Mouse (Mus musculus) limb, embryonic 13.5 days (tissue): Measurements from ENCODE around the gene Pole3. TPM values are rescaled to one million over a fixed set of nuclear protein-coding genes. Genes with fewer than 3 reads are reported as not detected.
A peak's percentile ranks its signal among the peaks of the same experiment; 100 is the strongest.

Source experiments
- ATAC-seq: fragments of 200-750 bp; cut with Nextera tagmentation; 2 replicates; pipeline ENCODE4 v1.8.0; 2017; ENCODE audit warnings: low read depth, moderate number of reproducible peaks, moderate TSS enrichment; ENCODE audit not compliant: low FRiP score
- H3K27ac ChIP-seq: fragments of 300-500 bp; sonication (generic); 2 replicates; pipeline ENCODE4 v1.5.1; 2015; ENCODE audit warnings: inconsistent platforms, mild to moderate bottlenecking, moderate library complexity
- H3K27me3 ChIP-seq: fragments of 300-500 bp; sonication (generic); 2 replicates; pipeline ENCODE4 v1.6.1; 2015; ENCODE audit warnings: mild to moderate bottlenecking, inconsistent platforms
- H3K36me3 ChIP-seq: fragments of 300-500 bp; sonication (generic); 2 replicates; pipeline ENCODE4 v1.6.1; 2015; ENCODE audit warnings: inconsistent platforms, mild to moderate bottlenecking, moderate library complexity
- H3K4me1 ChIP-seq: fragments of 300-500 bp; sonication (generic); 2 replicates; pipeline ENCODE4 v1.6.1; 2015; ENCODE audit warnings: inconsistent platforms
- H3K4me2 ChIP-seq: fragments of 300-500 bp; sonication (generic); replicated peaks from 2 replicates; pipeline ENCODE4 v1.6.1; 2015; ENCODE audit warnings: inconsistent platforms, mild to moderate bottlenecking, moderate library complexity
- H3K4me3 ChIP-seq: fragments of 300-500 bp; sonication (generic); 2 replicates; pipeline ENCODE4 v1.5.1; 2015; ENCODE audit warnings: moderate library complexity, mild to moderate bottlenecking, inconsistent platforms
- H3K9ac ChIP-seq: fragments of 300-500 bp; sonication (generic); 2 replicates; pipeline ENCODE4 v1.6.1; 2015; ENCODE audit warnings: mild to moderate bottlenecking, inconsistent platforms
- H3K9me3 ChIP-seq: fragments of 300-500 bp; sonication (generic); 2 replicates; pipeline ENCODE4 v1.6.1; 2016; ENCODE audit warnings: inconsistent platforms
- WGBS: fragments of 180-500 bp; shearing (Covaris S2); methylation state at CpG from one replicate; pipeline ENCODE4 v1.1.7; 2015; 5-methylcytosine and 5-hydroxymethylcytosine counted together
- polyA plus RNA-seq: library from polyadenylated mRNA; unstranded; fragments of >200 nt; fragmentation: Nextera tagmentation; extraction: Ambion mirVana; gene quantifications from 2 replicates; pipeline ENCODE4 v1.2.1, GENCODE M21; 2015

The Pole3 gene
- polyA plus RNA-seq, result 86.3 and 93.9 TPM in 2 replicates

DNA sequence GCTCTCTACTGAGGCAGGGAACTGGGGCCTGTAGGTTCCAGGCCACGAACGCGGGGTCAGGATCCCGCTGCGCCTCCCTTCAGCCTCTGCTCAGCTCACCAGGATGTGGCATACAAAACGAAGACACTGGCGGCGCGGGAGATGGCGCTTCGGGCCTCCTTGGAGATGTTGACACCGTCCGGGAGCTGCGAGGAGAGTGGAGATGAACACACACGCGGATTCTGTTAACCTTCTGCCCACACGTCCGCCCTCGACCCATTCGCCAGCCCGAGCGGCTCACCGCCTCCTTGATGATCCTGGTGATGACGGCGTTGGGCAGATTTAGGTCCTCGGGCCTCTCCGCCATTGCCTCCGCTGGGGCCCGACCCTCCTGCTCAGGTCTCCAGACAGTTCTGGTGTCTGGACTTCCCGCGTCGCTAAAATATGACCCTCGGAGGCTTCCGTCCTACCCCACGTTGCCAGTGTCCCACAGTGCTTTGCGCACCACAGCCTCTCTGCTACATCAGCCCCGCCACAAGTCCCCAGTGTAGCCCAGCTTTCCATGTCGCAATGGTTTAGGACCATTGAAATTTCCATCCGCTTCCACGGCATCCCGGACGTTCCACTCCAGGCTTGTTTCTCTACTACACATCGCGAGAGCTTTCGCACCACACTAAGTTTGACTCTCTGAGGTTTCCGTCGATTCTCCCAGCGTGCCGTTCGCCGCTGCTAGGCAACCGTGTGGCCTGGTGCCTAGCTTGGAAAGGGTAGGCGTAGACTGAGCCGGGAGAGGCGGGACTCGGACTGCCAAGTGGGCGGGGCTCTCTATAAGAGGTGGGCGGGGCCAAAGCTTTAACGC lies at the start of gene Pole3, which contains the start of gene 4933430I17Rik:
Gene Pole3, minus strand, starts transcription at position 418 of the 838 bp plus-strand sequence.
Gene 4933430I17Rik, plus strand, starts transcription at position 719 of the 838 bp plus-strand sequence.
- no peaks in the 10 kb centered on the region for H3K9me3 ChIP-seq
- peaks cover 12% of the 10 kb centered on the region for H3K4me1 ChIP-seq
- H3K27me3 ChIP-seq, result no peaks in the 10 kb centered on the region
- peak within 1 kb of the TSS; percentile 92 for H3K4me2 ChIP-seq
- under 1% methylated on average over 59 of the region's 59 CpGs for WGBS
- ATAC-seq, result peak; percentile 98
- peak within 1 kb of the TSS; percentile 90 for H3K9ac ChIP-seq
- peaks cover 21% of the 10 kb centered on the region; the same call in 1 of the 2 replicates for H3K36me3 ChIP-seq
- peak within 1 kb of the TSS; percentile 87 for H3K4me3 ChIP-seq
- peak within 1 kb of the TSS; percentile 94 for H3K27ac ChIP-seq

DNA sequence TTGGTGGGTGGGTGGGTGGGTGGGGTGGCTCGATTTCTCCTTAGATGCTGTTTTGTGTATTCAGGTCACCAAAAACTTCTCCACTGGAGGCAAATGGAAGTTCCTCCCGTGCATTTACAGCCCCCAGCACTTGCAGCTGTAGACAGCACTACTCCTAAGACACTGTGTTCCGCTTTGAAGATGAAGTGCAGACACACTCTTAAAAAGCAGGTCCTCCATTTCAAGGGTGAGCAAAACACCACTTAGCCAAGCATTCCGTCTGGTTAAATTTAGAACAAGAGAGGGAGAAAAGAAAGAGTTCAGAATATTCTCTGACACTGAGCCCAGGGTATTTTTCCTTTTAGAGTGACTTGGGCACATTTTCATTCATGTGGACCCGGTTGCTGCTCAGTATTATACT lies 45.2 kb upstream of the Pole3 start:
- no peaks in the 10 kb centered on the region for H3K27me3 ChIP-seq
- H3K36me3 ChIP-seq, result no peaks in the 10 kb centered on the region
- ATAC-seq, result no peak
- no peak overlapping the region for H3K4me3 ChIP-seq
- 60% methylated on average over 5 of the region's 5 CpGs for WGBS
- no peaks in the 10 kb centered on the region for H3K9me3 ChIP-seq
- no peak overlapping the region for H3K27ac ChIP-seq
- no peaks in the 10 kb centered on the region for H3K4me1 ChIP-seq
- no peak overlapping the region for H3K9ac ChIP-seq
- no peak overlapping the region for H3K4me2 ChIP-seq

DNA sequence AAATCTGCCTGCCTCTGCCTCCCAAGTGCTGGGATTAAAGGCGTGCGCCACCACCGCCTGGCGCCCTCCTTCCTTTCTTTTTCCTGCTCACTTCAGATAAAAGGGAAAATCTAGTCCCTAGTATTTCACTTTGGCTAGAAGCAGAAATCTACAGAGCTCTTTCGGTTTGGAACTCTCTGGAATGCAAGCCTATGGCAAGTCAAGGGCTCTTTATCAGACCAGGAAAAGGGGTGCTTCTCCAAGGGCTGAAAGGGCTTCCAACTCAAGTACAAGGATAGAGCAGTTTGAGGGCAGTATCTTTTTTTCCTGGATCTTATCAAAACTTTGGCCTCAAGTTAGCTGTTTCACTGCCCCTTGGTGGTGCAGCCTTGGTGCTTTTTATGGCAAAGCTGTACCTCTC lies 44.7 kb upstream of the Pole3 start:
- 91% methylated on average over 5 of the region's 5 CpGs for WGBS
- no peaks in the 10 kb centered on the region for H3K9me3 ChIP-seq

DNA sequence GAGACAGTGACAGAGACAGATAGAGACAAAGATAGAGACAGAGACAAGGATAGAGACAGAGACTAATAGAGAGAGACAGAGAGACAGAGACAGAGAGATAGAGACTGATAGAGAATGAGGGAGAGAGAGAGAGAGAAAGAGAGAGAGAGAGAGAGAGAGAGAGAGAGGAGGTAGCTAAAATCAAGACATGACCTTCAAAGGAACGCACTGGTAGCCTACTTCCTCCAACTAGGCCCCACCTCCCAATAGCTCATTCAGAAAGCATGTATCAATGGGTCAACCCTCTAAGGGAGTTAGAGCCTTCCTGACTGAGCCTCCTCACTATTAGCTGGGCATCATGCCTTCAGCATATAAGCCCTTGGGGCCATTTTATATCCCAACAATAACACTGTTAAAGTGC lies 43.5 kb upstream of the Pole3 start:
- Histone ChIP-seq H3K9me3 (no peaks in the 10 kb centered on the region), H3K4me2 (no peak overlapping the region)
- 100% methylated on average over 1 of the region's 1 CpGs for whole genome bisulfite sequencing

More for the DNA sequence above, 44.7 kb upstream of the Pole3 start:
- H3K4me3 ChIP-seq, result no peak overlapping the region
- ATAC-seq, result no peak
- H3K36me3 ChIP-seq, result no peaks in the 10 kb centered on the region
- no peak overlapping the region for H3K4me2 ChIP-seq
- H3K27ac ChIP-seq, result no peak overlapping the region
- no peaks in the 10 kb centered on the region for H3K4me1 ChIP-seq
- no peaks in the 10 kb centered on the region for H3K27me3 ChIP-seq
- H3K9ac ChIP-seq, result no peak overlapping the region

DNA sequence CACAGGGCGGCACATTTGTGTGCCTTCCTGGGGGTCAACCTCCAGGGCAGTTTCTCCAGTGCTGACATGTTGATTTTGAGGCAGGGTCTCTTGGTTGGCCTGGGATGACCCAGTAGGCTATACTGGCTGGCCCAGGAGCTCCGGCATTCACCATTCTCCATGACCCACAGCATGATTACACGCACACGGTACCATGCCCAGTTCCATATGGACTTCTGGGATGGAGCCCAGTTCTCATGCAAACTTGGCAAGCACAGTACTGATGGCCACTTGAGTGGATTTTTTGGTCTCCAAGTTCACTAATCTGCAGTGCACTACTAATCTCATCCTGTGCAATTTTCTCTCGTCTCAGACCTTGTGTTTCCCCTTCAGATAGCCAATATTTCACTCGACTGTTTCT lies 42.8 kb upstream of the Pole3 start:
- Histone ChIP-seq H3K4me2 (no peak overlapping the region), H3K27ac (no peak overlapping the region), H3K36me3 (no peaks in the 10 kb centered on the region), H3K4me1 (peaks cover 3% of the 10 kb centered on the region; the same call in 1 of the 2 replicates), H3K9me3 (no peaks in the 10 kb centered on the region), H3K4me3 (no peak overlapping the region), H3K9ac (no peak overlapping the region), H3K27me3 (no peaks in the 10 kb centered on the region)
- no peak for ATAC-seq
- WGBS, result 91% methylated on average over 6 of the region's 6 CpGs

More for the DNA sequence above, 43.5 kb upstream of the Pole3 start:
- H3K4me1 ChIP-seq, result peaks cover 3% of the 10 kb centered on the region; the same call in 1 of the 2 replicates
- no peak overlapping the region for H3K4me3 ChIP-seq
- no peak overlapping the region for H3K9ac ChIP-seq
- ATAC-seq, result no peak
- no peaks in the 10 kb centered on the region for H3K36me3 ChIP-seq
- H3K27ac ChIP-seq, result no peak overlapping the region
- no peaks in the 10 kb centered on the region for H3K27me3 ChIP-seq

DNA sequence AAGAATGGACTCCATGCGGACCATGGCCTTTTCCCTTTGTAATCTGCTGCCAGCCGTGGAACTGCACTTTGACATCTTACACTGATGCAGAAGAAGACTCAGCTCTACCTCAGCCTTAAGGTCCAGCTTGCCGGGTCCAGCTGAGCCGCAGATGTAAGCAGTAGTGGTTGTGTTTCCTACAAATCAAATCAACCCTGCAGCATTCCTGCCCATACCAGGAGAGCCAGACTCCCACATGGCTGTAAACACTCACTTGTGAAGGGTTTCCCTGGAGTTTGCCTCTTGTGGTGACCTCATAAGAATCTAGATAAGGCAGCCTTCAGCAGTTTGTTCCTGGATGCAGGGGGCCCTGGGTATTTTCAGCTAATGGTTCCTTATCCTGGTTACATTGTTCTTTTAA lies 41.7 kb upstream of the Pole3 start:
- no peak for ATAC-seq

DNA sequence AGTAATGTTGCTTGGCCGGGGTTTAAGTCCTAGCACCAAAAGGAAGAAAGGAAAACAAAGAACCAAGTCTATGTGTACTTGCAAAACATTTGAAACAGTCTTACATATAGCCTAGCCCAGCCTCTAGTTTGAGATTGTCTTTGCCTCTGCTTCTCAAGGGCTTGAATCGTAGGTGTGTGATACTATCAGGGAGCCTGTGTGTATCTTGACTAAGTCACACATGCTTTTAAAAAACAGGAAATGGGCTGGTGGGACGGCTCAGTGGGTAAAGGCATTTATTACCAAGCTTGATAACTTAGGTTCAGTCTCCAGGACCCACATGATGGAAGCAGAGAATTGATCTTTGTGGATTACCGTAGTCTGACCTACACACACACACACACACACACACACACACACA lies 37.1 kb upstream of the Pole3 start:
- H3K4me2 ChIP-seq, result no peak overlapping the region
- H3K9ac ChIP-seq, result no peak overlapping the region
- no peaks in the 10 kb centered on the region for H3K27me3 ChIP-seq
- 71% methylated on average over 4 of the region's 4 CpGs for WGBS
- no peaks in the 10 kb centered on the region for H3K9me3 ChIP-seq
- no peak overlapping the region for H3K4me3 ChIP-seq
- ATAC-seq, result no peak
- H3K27ac ChIP-seq, result no peak overlapping the region
- no peaks in the 10 kb centered on the region for H3K36me3 ChIP-seq
- H3K4me1 ChIP-seq, result peaks cover 13% of the 10 kb centered on the region

More for the DNA sequence above, 41.7 kb upstream of the Pole3 start:
- Histone ChIP-seq H3K4me3 (no peak overlapping the region), H3K4me1 (peaks cover 3% of the 10 kb centered on the region; the same call in 1 of the 2 replicates), H3K4me2 (no peak overlapping the region), H3K9ac (no peak overlapping the region), H3K27ac (no peak overlapping the region), H3K27me3 (no peaks in the 10 kb centered on the region), H3K9me3 (no peaks in the 10 kb centered on the region), H3K36me3 (no peaks in the 10 kb centered on the region)
- WGBS, result 70% methylated on average over 4 of the region's 4 CpGs

DNA sequence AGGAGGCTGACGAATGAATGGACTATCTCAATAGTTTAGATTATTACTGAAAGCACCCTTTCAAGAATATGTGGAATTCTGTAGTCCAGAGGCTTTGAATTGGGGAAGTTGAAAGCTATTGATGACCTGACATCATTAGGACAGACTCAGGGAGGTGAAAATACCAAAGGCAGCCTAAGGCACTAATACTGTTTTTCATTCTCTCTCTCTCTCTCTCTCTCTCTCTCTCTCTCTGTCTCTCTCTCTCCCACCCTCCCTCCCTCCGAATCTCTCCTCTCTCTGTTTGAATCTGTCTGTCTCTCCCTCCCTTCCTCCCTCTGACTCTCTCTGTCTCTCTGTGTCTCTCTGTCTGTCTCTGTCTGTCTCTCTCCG lies 36.7 kb upstream of the Pole3 start:
- Histone ChIP-seq H3K27me3 (no peaks in the 10 kb centered on the region), H3K4me2 (no peak overlapping the region), H3K36me3 (no peaks in the 10 kb centered on the region), H3K9ac (no peak overlapping the region), H3K9me3 (no peaks in the 10 kb centered on the region), H3K27ac (no peak overlapping the region), H3K4me1 (peaks cover 14% of the 10 kb centered on the region), H3K4me3 (no peak overlapping the region)
- no peak for ATAC-seq
- WGBS, result 67% methylated on average over 3 of the region's 3 CpGs

DNA sequence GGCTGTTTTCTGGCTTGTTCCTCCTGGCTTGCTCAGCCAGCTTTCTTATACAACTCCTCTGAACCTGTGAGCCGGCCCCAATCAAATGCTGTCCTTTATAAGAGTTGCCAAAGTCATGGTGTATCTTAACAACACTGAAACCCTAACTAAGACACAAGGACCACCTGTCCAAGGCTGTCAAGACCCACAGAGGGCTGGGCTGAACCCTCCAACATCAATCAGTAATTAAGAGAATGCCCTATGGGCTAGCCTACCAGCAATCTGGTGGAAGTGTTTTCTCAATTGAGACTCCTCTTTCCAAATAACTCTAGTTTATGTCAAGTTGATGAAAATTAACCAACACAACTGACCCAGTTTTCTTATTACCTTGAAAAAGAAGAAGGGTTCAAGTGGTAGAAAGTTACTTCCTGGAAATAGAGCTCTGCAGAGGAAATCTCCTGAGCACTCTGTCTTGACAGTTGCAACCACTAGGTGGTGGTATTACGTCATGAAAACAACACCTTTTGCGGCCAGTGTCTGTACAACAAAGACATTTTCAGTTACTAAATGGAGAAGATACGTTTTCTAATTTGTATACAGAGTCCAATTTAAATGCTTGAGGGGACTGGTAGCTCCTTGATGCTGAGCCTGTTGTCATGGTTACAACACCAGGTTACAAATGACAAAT lies 36.2 kb upstream of the Pole3 start:
- H3K4me1 ChIP-seq, result peaks cover 14% of the 10 kb centered on the region
- H3K4me2 ChIP-seq, result no peak overlapping the region
- ATAC-seq, result no peak; the same call in 1 of the 2 replicates
- H3K27ac ChIP-seq, result no peak overlapping the region
- no peak overlapping the region for H3K9ac ChIP-seq
- WGBS, result 24% methylated on average over 4 of the region's 4 CpGs
- H3K4me3 ChIP-seq, result no peak overlapping the region
- H3K27me3 ChIP-seq, result no peaks in the 10 kb centered on the region
- H3K36me3 ChIP-seq, result no peaks in the 10 kb centered on the region
- H3K9me3 ChIP-seq, result no peaks in the 10 kb centered on the region

DNA sequence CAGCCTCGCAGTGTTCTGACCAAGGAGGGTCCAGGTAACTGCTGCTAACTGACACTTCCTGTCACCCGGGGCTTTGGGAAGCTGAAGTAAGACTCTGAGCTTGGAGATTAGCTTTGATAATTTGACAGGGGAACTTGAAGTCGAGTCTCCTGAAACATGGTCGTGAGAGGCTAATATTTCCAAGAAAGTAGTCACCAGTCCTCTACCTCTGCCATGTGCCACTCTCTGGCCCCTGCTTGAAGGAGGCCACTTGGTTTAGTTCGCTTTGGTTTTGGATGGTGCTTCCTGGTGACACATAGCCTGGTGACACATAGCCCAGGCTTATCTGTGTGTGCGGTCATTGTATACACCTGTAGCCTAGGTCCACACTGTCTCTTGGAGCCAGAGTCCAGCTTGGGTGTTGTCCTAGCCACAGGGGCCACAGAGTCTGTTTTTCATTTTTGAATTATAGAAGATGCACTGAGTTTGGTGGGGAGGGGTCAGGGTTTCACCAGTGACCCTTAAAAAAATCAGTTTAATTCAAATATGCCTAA lies 35.0 kb upstream of the Pole3 start, which contains the start of gene Rgs3:
Gene Rgs3, plus strand, starts transcription at position 51 of the 533 bp plus-strand sequence.
- no peaks in the 10 kb centered on the region for H3K9me3 ChIP-seq
- no peak for ATAC-seq
- WGBS, result 49% methylated on average over 6 of the region's 6 CpGs
- H3K36me3 ChIP-seq, result no peaks in the 10 kb centered on the region
- H3K9ac ChIP-seq, result no peak within 1 kb of the TSS
- H3K4me3 ChIP-seq, result no peak within 1 kb of the TSS
- H3K4me1 ChIP-seq, result peaks cover 14% of the 10 kb centered on the region
- no peak within 1 kb of the TSS for H3K4me2 ChIP-seq
- no peaks in the 10 kb centered on the region for H3K27me3 ChIP-seq
- no peak within 1 kb of the TSS for H3K27ac ChIP-seq

DNA sequence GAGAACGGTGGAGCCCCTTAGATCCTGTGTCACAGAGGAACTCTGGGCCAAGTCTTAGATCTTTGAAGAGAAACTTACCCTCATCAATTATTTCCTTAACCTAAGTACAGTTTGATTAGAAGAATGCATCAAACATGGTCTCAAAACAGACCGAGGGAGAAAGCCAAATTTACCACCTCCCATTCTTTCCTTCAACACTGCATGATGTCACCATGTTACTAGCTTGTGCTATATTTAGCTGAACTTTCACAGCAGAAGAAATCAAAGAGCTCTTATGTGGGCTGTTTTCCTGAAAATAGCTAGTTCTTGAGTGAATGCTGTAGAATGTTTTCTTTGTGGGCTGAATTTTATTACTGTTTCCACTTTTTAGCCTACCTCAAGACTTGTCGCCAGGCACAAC lies 32.6 kb upstream of the Pole3 start:
- H3K4me3 ChIP-seq, result no peak overlapping the region
- H3K36me3 ChIP-seq, result no peaks in the 10 kb centered on the region
- H3K4me2 ChIP-seq, result no peak overlapping the region
- no peak overlapping the region; the same call in 1 of the 2 replicates for H3K27ac ChIP-seq
- no peak; the same call in 1 of the 2 replicates for ATAC-seq
- H3K27me3 ChIP-seq, result 0 out of 2 replicates have a peak, but pooled peaks cover 3% of the 10 kb centered on the region
- 43% methylated on average over 3 of the region's 3 CpGs for WGBS
- no peaks in the 10 kb centered on the region for H3K9me3 ChIP-seq
- peaks cover 10% of the 10 kb centered on the region for H3K4me1 ChIP-seq
- H3K9ac ChIP-seq, result no peak overlapping the region

DNA sequence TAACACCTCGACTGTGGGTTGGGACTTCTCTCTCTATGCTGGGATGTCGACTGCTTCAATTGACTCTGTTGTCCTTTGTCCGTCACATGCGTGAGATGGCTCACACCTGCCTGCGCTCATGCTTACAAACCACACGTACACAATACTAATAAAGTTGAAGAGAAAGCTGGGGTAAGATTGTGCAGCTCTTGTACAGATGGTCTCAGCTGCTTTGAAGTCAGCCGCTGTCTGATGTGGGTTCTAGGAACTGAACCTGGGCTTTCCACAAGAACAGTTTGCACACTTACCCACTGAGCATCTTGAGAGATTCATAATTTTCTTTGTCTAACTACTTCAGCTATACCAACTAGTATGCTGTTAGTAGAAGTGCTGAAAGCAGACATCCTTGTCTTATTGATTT lies 27.1 kb upstream of the Pole3 start:
- ATAC-seq, result no peak
- no peak overlapping the region for H3K4me3 ChIP-seq
- WGBS, result 88% methylated on average over 7 of the region's 7 CpGs
- H3K4me2 ChIP-seq, result no peak overlapping the region
- H3K9ac ChIP-seq, result no peak overlapping the region
- 0 out of 2 replicates have a peak, but pooled peaks cover under 1% of the 10 kb centered on the region for H3K4me1 ChIP-seq
- no peak overlapping the region for H3K27ac ChIP-seq
- 0 out of 2 replicates have a peak, but pooled peaks cover 3% of the 10 kb centered on the region for H3K27me3 ChIP-seq
- H3K36me3 ChIP-seq, result no peaks in the 10 kb centered on the region
- H3K9me3 ChIP-seq, result no peaks in the 10 kb centered on the region
